Mouse (Mus musculus) hematopoietic stem cell, adult 5-6 weeks (primary cell): ENCODE results near the gene Mthfd1. TPM values are rescaled to one million over a fixed set of nuclear protein-coding genes. Genes with fewer than 3 reads are reported as not detected.

Experiments
- ATAC-seq, 2 experiments: fragments of 125-278 bp in 1 of 2; replicated peaks in 1 of 2; 2 replicates each; pipeline ENCODE4 v1.8.0; 2016 to 2017; ENCODE audit warnings: inconsistent platforms in 2 of 2, mild to moderate bottlenecking in 2 of 2, moderate number of reproducible peaks in 2 of 2, low read depth in 1 of 2, moderate TSS enrichment in 1 of 2; ENCODE audit not compliant: low FRiP score in 2 of 2, poor library complexity in 2 of 2, severe bottlenecking in 2 of 2, insufficient read depth in 1 of 2, low TSS enrichment in 1 of 2
- total RNA-seq: library from RNA; stranded (forward); fragments of 172-1452, 232-1000 nt; gene quantifications from 2 replicates; pipeline ENCODE4 v1.2.3, GENCODE M21; 2017

Gene Mthfd1
- total RNA-seq, 1 experiment from 2014 or later, result 164 TPM

- ATAC-seq, result peak; percentile 95 to 96
These were observed 63.4 kb downstream of the Mthfd1 start for GRCm38 (mm10) chr12:76318282-76319212.

- peak; percentile 38 to 52 for ATAC-seq
These were observed 69.8 kb downstream of the Mthfd1 start, which contains the start of gene Akap5 for GRCm38 (mm10) chr12:76324679-76325431. TSS of gene Akap5 (plus strand) at chr12:76324891.

- no peak for ATAC-seq
These were observed 71.5 kb downstream of the Mthfd1 start for GRCm38 (mm10) chr12:76326437-76327220.

- ATAC-seq, result peak in 1 of 2 experiments; percentile 38; a peak in 1 of 4 replicates
These were observed 73.7 kb downstream of the Mthfd1 start for GRCm38 (mm10) chr12:76328567-76329354.

GRCm38 (mm10) chr12:76333688-76334087 is 78.6 kb downstream of the Mthfd1 start:
- peak in 1 of 2 experiments; percentile 7; a peak in 1 of 4 replicates for ATAC-seq

- ATAC-seq, result no peak
These were observed 80.5 kb downstream of the Mthfd1 start for GRCm38 (mm10) chr12:76335641-76336040.

- no peak for ATAC-seq
These were observed 81.2 kb downstream of the Mthfd1 start for GRCm38 (mm10) chr12:76336111-76336965.

- peak in 1 of 2 experiments; percentile 61; a peak in 1 of 4 replicates for ATAC-seq
These were observed 86.0 kb downstream of the Mthfd1 start for GRCm38 (mm10) chr12:76341080-76341479.

GRCm38 (mm10) chr12:76345759-76346455 is 90.8 kb downstream of the Mthfd1 start:
- peak in 1 of 2 experiments; percentile 68; a peak in 1 of 4 replicates for ATAC-seq

GRCm38 (mm10) chr12:76349680-76350220 is 94.7 kb downstream of the Mthfd1 start:
- no peak for ATAC-seq

GRCm38 (mm10) chr12:76360868-76361267 is 105.8 kb downstream of the Mthfd1 start:
- no peak for ATAC-seq

GRCm38 (mm10) chr12:76361405-76362302 is 106.6 kb downstream of the Mthfd1 start:
- ATAC-seq, result peak; percentile 59 to 68; a peak in 2 of 4 replicates

- peak; percentile 22 to 45 for ATAC-seq
These were observed 107.2 kb downstream of the Mthfd1 start for GRCm38 (mm10) chr12:76362303-76362676.

GRCm38 (mm10) chr12:76366276-76366675 is 111.2 kb downstream of the Mthfd1 start:
- no peak for ATAC-seq
